Mouse (Mus musculus): ENCODE data around the gene Fam71e1. TPM values are rescaled to one million over a fixed set of nuclear protein-coding genes. Genes with fewer than 3 reads are reported as not detected.

Gene Fam71e1
- total RNA-seq, 2 experiments from 2014 or later: 0.67 TPM; not detected in 1

DNA sequence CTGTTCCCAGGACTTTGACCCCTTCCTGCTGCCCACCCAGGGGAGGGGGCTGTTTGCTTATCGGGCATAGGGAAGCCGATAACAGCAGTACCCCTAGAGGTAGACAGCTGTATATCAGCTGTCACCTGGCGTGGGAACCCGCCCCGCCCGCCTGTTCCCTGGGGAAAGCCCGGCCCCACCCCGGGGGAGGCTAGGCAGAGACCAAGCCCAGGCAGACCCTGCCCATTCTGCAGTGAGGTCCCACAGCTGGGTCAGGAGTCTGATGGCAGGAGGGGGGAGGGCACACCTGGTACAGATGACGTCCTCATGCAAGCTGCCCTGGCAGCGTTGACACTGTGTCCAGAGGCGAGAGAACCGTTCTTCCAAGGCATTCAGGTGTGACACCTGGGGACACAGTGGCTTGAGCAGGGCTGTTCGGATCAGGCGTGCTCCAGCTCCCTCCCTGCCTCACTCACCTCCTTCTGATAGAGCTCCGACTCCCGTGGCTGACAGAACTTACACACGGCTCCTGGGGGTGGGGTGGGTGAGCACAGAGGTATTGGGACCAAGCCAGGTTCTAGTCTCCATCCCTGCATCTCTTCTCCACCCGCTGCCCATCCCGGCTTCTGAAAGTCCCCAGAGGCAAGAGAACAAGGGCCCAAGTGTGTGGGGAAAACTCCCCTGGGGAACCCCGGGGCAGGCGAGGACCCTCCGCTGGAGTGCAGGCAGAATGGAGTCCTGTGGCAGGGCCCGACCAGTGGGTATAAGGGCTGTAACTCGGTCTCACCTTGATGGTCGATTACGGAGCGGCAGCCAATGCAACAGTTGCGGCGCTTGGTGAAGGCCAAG lies 36.8 kb downstream of the Fam71e1 start:
- no peak for ATAC-seq (replicated peaks; ENCODE audit: poor library complexity, severe bottlenecking)

DNA sequence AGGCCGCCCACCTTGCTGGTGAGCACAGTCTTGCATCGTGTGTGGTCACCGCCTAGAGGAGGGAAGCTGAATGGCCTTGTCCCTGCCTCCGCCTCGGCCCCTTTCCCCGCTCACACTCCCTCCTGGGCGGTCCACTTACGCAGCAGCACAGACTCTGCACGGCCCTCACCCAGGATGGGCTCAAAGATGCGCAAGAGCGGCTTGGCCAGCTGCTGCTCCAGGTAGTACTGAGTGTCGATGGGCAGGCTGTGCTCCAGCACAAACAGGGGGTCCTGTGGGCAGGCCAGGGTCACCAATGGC lies 37.3 kb downstream of the Fam71e1 start:
- no peak for ATAC-seq (replicated peaks; ENCODE audit: poor library complexity, severe bottlenecking)

DNA sequence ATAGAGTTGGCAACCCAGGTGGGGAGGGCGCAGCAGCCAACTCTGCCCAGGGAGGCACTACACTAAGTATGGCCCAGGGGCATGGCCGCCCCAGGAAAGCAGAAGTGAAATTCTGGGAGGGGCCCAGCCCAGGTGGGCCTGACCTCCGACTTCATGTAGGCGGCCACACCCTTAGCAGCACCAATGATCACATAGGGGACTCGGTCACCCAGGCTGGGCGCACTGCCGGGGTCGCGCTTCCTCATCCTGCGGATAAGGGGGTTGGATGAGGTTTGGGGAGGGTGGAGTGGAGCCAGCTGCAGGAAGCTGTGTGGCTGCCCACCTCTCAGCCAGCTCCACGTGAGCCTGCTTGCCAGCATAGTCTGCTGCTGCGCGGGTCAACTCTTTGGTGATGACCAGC lies 37.9 kb downstream of the Fam71e1 start:
- ATAC-seq (replicated peaks; ENCODE audit: poor library complexity, severe bottlenecking): peak; percentile 87

DNA sequence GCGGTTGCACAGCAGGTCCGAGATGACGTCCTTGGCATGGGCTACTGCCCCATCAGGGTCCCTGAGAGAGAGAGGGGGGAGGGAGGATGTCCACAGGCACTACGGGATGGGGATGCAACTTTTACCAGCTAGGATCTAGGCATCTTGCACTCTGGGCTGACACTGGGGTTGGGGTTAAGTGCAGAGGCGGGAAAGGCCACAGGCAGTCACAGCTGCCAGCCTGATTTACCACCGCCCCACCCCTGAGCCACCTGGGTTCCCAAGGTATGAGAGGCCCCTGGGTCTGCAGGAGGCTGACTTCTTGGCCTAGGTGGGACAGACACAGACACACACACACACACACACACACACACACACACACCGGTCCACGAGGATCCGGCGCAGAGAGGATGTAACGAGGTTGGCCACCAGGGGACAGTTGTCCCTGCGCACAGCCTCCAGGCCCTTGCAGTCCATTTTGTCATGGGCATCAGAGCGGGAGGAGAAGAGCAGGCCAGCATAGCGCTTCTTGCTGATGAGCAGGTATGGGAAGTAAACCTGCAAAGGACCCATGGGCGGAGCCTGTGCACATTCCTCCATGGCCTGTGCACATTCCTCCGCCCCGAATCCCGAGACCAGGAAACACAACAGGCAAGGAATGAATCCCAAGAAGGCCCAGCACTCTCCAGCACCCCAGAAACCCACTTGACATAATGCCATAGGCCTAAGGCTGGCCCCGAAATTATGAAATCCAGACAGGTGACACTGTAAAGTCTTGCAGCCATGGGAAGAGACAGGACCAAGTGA lies 38.5 kb downstream of the Fam71e1 start:
- no peak for ATAC-seq (replicated peaks; ENCODE audit: poor library complexity, severe bottlenecking)

DNA sequence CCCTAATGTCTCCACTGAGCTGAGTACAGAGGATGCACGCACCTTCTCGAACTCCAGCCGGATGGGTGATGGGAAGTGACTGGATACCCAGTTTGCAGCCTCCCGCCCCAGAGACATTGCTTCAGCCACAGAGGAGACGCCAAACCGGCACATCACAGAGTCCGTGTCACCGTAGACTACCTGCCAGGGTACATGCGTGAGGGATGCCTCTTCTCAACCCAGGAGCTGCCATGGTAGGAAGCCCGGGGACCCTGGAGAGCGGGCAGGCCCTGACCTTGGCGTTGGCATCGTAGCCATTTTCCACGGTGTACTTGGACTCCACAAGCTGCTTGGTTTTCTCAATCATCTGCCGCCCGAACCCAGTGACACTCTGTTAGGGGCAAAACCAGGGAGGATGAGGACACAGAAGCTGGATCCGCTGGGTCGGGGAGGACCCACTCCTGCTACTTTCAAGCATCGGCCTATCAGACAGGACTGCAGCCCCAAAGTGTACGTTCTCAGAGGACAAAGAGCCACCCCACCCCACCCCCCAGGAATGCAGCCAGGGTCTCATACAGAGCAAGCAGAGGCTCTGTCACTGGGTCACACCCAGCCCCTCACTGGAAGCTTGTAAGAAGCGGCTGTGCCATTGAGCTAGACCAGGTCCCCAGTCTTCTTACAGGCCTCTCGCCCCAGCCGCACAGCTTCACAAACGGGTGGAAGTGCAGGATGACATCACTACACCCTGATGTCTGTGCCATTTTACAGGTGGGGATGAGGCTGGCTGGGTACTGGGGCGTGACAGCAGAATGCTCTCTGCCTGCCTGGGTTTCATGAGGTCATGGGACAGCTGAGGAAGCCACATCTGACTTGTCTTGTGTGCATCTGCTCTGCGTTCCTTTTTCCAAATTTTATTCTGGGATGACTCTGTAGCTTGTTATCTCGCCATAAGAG lies 39.5 kb downstream of the Fam71e1 start:
- no peak for ATAC-seq (replicated peaks; ENCODE audit: poor library complexity, severe bottlenecking)

DNA sequence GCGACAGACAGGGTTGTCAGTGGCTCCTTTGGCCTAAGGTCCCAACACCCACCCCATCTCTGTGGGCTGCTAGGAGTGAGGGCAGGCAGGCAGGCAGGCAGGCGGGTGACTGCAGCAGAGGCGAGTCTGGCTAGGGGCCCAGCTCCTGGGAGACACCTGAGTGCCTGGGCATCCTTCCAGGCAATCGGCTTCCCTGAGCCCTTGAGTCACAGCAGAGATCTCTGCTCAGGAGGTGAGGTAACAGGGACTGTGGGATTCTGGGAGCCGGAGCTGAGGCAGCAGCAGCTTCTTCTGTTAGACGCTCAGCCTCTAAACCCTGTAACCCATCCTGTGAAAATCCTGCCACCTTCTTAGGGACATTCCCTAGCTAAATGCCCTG lies 40.2 kb downstream of the Fam71e1 start:
- ATAC-seq (replicated peaks; ENCODE audit: poor library complexity, severe bottlenecking): no peak

DNA sequence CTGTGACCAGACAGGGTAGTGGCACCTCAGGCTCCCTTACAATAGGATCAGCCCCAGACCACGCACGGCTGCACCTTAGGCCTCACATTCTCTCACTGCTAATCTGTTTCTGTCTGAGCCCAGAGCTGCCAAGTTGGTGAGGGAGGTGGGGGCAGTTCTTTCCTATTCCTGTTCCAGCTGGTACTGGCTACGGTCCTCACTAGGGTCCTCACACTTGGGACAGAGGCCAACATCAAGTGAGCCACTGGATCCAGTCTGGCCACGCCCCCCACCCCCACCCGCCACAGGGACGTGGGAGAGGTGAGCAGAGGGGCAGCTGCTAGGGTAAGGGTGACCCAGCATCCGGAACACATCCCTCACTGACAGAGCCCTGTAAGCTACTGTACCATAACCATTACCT lies 40.6 kb downstream of the Fam71e1 start:
- ATAC-seq (replicated peaks; ENCODE audit: poor library complexity, severe bottlenecking): no peak

DNA sequence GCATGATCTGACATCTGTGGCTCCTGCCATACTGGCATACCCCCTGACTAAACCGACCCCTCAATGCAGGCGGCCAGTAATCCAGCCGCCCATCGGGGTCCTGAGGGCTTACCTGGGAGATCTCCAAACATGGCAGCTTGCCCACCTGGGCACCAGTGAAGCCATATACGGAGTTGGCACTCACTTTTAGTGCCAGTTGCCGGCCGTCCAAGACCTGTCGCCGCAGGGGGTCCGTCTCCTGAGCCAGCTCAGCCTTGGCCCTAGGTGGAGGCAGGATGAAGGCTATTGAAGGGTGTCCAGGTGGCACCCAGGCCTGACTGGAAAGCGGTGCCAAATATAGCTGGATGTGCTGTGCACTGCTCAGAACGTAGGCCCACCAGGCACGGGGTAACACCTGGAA lies 41.1 kb downstream of the Fam71e1 start:
- ATAC-seq (replicated peaks; ENCODE audit: poor library complexity, severe bottlenecking): no peak

DNA sequence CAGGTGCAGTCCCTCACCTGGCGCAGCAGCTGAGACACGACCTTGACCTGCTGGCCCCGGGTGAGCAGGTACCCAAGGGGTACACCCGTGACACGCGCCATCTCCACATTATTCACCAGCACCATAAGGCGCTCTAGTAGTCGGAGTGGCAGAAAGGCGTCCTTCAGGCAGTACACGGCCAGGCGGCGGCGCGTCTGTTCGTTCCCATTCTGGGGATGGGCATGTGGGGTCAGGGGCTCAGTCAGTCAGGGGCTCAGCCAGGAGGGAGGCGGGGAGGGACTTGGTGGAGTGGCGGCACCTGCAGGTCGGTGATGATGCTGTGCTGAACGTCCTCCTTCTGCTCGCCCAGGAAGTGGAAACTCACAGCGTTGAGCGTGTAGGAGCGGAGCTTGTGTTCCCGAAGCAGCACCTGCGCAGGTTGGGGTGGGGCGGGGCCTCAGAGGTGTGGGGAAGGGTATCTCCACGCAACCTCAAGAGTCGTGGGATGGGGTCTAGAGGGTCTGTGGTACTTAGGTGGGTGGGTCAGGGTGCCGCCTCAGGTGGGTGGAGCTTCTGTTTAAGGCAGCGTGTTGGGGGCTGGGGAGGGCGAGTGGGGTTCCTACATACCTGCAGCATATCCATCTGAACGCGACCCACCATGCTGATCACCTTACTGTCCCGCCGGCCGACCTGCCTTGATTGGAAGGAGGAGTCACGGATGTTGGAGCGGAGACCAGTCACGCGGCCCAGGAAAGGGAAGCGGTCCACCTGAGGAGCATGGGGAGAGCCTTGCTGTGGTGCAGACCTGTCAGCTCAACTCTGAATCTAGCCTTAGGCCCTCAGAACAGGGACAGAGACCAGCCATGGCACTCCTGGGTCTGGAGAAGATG lies 42.6 kb downstream of the Fam71e1 start:
- ATAC-seq (replicated peaks; ENCODE audit: poor library complexity, severe bottlenecking): no peak

DNA sequence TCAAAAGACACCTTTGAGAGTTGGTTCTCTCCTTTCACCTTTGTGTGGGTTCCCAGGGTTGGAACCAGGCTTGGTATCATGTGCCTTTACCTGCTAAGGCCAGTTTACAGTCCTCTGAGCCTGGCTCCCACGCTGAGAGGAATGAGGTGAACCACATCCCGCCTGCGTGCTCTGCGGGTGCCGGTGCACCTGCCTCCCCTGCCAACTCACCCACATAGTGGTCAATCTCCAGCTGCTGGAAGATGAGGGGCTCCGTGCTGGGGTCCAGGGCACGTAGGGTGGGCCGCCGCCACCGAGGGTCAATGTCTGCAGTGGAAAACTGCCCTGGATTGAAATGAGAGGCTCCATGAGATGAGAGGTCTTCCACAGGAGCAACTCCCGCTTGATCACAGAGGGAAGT lies 46.2 kb downstream of the Fam71e1 start:
- ATAC-seq (replicated peaks; ENCODE audit: poor library complexity, severe bottlenecking): no peak

DNA sequence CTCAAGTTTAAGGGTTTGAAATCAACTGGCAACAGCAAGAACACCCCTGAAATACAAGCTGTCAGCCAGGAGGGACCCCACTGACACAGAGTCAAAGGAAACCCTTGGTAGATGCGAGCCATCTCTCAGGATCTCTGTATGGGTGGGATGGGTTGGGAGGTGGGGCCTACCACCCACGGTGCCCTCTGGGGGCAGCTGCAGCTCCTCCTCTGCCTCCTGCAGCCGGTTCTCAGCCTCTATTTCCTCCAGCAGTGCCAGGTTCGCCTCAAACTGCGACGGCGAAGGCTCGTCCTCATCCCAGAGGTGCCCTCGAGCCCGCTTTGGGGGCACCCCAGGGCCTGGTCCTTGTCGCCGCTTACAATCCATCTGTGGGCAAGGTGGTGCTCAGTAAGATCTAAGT lies 46.7 kb downstream of the Fam71e1 start:
- ATAC-seq (replicated peaks; ENCODE audit: poor library complexity, severe bottlenecking): no peak

DNA sequence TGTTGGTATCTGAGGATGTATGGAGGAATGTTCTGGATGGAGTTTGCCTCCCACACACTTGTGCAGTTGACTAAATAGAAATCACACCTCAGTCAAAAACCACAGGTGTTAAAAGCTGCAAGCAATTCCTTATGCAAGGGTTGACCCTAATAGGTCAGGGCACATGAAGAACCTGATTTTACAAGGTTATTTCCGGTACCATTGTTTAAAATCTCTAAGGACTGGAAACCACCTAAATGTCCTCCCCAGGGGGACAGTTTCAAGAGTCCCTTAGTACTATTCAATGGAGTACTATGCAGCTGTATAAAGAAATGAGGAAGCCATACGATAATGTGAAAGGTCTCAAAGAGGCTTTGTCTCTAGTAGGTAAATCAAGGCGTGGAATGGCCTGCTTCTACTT lies 49.9 kb downstream of the Fam71e1 start:
- ATAC-seq (replicated peaks; ENCODE audit: poor library complexity, severe bottlenecking): no peak

DNA sequence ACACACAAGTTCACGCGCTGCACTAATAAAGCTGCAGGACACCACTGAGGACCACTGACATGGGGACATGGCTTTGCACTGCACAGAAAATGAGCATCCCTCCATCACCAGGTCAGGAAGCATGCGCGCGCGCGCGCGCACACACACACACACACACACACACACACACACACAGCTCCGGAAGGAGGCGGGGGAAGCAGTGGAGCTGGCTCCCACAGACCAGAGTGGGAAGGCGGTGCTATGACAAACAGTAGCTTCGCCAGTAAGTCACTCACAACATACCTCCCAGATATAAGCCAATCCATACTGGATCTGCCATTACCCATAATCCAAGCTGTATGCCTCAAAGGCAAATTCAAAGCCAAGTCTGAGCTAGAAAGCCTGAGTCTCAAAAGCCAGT lies 50.7 kb downstream of the Fam71e1 start:
- no peak; the same call in 1 of the 2 replicates for ATAC-seq (replicated peaks; ENCODE audit: poor library complexity, severe bottlenecking)

DNA sequence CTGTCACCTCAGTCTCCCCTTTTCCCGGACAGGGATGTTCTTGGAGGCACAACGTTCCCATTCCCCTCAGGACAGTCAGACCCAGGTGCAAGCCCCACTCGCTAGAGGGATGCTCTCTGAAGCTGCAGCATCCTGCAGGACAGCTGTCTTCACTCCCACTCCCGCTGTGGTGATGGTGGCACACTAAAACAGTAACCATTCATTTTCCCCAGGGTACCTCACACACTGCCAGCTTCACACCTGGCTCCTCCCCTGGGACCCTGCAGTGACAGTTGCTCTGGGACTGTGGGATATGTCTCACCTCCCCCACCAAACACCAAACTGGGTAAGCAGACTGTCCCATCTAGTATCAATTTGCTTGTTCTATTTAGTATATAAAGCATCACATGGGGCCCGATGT lies 51.3 kb downstream of the Fam71e1 start:
- no peak for ATAC-seq (replicated peaks; ENCODE audit: poor library complexity, severe bottlenecking)

DNA sequence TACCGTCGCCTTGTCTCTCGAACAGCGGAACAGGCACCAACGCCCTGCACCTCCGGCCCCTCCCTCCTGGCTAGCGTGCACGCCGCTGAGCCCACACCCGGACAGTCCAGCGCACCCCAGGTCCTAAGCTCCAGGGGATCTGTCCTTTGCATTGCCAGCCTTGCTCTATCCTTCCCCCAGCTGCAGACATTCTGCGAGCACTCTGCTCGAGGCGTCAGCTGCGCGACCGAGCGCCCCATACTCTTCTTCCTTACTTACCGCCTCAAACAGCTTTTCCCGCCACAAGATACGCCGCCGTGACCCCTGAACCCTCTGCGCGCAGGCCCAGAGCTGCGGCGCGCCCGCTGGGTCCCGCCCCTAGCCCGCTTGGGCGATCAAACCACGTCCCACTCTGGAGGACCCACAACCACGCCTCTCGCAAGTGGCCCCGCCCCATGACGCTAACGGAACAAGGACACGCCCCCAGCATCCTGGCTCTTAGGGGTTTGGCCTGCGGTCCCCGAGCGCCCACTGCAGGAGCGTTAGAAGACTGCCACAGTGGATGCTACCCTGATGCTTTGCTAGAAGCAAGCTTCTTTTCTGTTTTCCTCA lies 52.2 kb downstream of the Fam71e1 start, which contains the start of gene Pold1:
TSS of gene Pold1 (minus strand) at position 353 of the 591 bp plus-strand sequence.
- peak; percentile 81 for ATAC-seq (replicated peaks; ENCODE audit: poor library complexity, severe bottlenecking)

DNA sequence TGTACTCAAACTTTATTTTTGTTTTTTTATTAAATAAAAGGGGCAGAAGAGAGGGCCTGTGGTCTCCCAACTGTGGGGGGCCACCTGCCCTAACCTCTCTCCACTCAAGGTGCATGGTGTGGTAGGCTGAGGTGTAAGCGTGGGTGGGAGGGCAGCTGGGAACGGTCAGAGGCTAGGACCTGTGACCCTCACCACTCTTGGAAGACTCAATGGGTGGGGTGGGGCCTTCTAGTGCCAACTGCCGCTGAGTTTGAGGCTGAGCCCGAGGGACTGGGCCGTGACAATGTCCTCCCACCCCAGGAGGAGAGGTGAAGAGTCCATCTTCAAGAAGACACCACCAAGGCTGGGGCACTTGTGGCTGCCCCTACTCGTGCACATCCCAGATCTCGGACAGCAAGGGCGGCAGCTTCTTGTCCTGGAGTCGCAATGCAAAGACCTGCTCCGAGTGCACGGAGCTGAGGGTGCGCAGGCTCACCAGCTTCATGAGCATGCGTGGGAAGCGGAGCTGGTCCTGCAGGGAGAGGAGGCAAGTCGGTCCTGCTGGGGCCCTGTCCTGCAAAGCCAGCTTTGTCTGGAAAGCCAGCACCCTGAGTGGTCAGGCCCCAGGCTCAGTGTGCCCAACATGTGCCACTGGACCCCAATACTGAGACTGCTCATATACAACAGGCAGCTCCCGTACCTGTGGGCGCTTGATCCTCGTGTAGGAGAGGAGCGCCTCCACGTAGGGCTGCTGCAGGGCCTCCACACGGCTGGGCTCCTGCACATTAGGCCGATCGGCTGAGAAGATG lies 53.4 kb downstream of the Fam71e1 start:
- no peak for ATAC-seq (replicated peaks; ENCODE audit: poor library complexity, severe bottlenecking)

DNA sequence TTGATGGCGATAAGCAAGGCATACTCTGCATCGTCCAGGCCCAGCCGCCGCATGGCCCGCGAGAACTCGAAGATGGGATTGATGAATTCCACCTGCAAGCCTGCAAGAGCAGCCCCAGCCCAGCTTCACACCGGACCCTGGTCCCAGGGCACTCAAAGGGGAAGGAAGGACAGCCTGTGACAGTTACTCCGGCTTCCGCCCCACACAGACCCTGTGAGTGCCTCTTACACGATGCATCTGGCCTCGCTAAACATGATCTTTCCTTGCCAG lies 54.0 kb downstream of the Fam71e1 start:
- ATAC-seq (replicated peaks; ENCODE audit: poor library complexity, severe bottlenecking): no peak
